Mouse (Mus musculus) inflammation-experienced regulatory T-cells, adult 16 weeks (primary cell): Measurements from ENCODE around the gene Cog6. TPM values are rescaled to one million over a fixed set of nuclear protein-coding genes. Genes with fewer than 3 reads are reported as not detected.

Experiments used
- polyA plus RNA-seq: library from polyadenylated mRNA; unstranded; fragments of 100-300 nt; shearing (Covaris generic); gene quantifications from one replicate; pipeline ENCODE4 v1.2.1, GENCODE M21; 2017

Cog6 gene
- 61.4 TPM for polyA plus RNA-seq

GRCm38 (mm10) chr3:53016436-53017340 lies at the start of gene Cog6:
TSS of gene Cog6 (minus strand) at chr3:53017237.

DNA sequence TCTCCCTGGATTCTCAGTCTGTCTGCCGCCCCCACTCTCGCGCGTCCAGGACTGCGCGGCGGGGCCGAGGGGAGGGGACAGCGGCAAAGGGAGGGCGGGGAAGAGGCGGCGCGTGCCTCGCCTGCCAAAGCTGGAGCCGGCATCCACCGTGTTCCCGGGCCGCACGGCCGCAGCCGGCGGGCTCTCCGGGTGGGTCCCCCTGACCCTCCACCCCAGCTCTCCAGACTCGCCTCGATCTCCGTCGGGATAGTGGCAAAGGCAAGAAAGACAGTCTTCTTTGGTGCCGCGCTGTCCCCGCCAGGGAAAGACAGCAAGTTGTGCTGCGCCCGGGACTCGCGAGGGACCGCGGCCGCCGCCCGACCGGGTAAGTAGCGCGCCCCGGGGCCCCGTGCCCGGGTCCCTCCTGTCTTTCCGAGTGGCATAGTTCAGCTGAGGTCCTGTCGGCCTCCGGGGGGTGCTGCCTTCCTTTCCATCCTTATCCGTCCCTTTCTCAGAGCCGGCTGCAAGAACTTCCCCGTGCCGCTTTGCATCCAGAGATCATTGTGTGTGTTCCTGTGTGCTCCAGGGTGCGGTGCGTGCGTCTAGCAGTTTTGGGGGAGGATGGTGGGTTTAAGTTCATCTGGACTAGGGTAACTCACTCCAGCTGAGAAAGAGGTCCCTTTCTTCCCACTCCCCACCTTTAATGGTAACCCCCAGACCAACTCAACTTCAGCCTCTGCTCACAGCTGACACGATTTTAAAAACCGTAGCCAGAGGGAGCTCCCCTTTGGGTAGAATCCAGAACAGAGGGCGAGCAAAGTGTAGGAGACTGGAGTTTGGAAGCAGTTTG lies 24.6 kb upstream of the Cog6 start, which contains the start of gene Lhfp:
Gene Lhfp, plus strand, starts transcription at position 118 of the 829 bp plus-strand sequence.

Other genes with a start within 250 kb of the Cog6 start
- 0.33 TPM for gene Lhfp, start 24.3 kb upstream of the Cog6 start, polyA plus RNA-seq